Mouse (Mus musculus) lung, postnatal 10 days (tissue): ENCODE measurements around the gene Fgfr1op2.

Experiments
- DNase-seq: peaks from one replicate; pipeline ENCODE4 v3.0.0; 2021

Gene Fgfr1op2

DNA sequence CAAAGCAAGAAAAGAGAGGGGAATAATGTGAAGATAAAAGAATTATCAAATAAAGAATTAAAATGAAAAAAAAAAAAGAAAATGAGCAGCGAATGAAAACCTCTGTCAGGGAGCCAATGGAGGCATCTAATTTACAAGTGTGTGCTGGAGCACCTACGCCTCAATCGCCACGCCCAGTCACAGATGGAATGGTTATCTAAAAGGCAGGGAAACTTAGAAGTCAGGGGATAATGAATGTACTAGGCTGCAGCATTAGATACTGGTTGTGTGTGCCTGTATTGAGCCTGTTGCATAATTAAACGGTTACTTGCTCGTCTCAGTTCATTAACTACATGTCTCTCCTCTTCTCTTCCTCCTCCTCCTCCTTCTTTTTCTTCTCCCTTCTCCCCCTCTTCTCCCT, 34.4 kb downstream of the Fgfr1op2 start:
- no peak for DNase-seq

DNA sequence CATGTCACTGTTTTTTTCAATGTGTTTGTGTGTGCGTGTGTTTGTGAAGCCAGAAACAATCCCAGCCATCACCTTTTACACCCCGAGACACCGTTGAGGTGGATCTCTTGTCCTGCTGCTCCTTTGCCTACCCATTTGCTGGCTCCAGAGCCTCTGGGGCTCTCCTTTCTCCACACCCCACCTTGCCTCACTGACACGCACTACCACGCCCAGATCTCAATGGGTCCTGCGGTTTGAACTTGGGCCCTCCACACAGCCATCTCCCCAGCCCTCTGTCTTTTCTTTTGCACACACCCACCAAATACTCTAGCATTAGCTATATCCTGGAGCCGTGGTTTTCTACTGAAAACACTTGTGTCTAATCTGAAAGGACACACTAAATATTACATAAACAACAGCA, 34.9 kb downstream of the Fgfr1op2 start:
- no peak for DNase-seq

DNA sequence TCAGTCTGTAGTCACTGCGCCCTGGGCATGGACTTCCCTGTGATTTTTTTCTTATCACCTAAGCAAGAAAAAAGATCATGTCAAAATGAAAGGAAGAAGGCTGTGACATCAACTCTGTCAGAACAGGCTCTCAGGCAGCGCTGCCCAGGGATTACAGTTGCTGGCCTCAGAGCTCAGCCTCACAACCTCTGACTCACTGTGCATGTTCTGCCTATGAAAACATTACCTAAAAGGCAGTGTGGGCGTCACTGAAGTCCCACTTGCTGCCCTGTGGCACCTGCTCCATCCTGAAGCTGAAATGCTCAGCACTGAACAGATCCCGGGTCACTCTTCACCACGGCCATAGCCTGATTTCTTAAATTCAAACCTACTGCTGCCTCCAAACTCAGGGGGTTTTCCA, 35.7 kb downstream of the Fgfr1op2 start:
- no peak for DNase-seq

DNA sequence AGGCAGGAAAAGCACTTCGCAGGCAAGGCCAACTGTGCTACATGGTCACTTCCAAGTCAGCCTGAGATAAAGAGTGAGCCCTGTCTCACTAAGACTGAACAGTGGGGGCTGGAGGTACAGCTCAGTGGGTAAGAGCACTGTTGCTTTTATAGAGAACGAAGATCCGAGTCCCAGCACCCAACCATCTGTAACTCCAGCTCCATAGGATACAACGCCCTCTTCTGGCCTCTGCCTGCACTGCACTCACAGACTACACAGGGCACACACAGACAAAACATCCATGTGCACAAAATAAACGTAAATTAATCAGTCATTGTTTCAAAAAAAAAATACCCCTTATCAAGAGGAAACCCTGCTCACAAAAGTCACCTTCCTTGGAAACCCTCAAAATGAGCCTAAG, 36.9 kb downstream of the Fgfr1op2 start:
- no peak for DNase-seq

DNA sequence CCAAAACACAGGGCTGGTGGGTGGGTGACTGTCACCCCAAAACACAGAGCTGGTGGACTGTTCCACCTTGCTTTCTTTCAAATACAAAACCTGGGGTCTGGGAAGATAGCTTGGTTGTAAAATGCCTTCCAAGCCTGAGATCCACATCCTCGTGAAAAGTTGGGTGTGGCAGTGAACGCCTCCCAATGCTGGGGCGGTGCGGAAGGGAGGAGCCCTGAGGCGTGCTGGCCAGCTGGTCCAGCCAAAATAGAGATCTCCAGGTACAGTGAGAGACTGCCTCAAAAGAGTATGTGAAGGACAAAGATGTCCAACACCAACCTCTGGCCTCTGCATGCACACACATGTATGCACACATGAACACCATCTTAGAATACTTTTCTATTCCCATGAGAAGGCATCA, 37.5 kb downstream of the Fgfr1op2 start:
- no peak for DNase-seq

DNA sequence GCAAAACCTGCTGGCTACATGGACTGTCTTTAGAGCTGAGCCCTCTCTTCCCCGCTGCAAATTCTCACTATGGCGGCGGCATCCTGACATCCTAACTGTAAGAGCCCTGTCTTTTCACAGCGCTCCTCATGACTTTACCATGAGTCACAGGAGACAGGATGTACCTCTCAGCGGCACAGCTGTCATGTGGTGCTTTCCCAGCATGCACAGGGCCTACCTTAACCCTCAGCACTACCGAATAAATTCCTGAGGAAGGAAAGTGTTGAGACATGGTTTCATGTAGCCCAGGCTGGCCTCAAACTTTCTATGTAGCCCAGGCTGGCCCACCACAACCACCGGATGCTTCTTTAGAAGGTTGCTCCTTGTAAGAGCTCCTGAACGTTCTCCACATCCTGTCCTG, 38.9 kb downstream of the Fgfr1op2 start:
- no peak for DNase-seq

DNA sequence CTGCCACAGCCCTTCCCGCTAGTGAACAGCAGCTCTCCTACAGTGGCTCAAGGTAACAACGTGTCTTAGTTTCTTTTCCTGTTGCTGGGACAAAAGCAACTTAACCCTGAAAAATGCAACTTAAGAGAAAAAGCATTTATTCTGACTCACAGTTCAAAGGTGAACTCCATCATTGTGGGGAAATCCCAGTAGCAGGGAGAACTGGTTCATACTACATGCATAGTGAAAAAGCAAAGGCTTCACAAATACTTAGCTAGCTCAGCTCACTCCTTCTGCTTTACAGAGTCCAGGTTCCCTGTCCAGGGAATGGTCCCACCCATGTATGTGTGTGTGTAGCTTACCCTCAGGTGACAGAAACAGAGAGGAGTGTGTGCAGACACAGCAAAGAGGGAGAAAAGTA, 39.7 kb downstream of the Fgfr1op2 start:
- DNase-seq: no peak

DNA sequence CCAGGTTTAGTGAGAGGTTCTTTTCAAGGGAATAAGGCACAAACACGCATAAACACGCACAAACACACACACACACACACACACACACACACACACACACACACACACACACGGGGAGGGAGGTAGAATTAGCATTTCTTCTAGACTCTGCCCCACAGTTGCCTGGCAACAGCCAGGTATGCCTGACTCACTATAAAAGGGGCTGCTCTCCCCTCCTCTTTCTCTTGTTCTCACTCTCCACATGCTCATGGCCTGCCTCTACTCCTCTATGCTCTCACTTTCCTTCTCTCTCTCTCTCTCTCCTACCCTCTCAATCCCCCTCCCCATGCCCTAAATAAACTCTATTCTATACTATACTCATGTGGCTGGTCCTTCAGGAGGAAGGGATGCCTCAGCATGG, 51.1 kb downstream of the Fgfr1op2 start:
- no peak for DNase-seq

DNA sequence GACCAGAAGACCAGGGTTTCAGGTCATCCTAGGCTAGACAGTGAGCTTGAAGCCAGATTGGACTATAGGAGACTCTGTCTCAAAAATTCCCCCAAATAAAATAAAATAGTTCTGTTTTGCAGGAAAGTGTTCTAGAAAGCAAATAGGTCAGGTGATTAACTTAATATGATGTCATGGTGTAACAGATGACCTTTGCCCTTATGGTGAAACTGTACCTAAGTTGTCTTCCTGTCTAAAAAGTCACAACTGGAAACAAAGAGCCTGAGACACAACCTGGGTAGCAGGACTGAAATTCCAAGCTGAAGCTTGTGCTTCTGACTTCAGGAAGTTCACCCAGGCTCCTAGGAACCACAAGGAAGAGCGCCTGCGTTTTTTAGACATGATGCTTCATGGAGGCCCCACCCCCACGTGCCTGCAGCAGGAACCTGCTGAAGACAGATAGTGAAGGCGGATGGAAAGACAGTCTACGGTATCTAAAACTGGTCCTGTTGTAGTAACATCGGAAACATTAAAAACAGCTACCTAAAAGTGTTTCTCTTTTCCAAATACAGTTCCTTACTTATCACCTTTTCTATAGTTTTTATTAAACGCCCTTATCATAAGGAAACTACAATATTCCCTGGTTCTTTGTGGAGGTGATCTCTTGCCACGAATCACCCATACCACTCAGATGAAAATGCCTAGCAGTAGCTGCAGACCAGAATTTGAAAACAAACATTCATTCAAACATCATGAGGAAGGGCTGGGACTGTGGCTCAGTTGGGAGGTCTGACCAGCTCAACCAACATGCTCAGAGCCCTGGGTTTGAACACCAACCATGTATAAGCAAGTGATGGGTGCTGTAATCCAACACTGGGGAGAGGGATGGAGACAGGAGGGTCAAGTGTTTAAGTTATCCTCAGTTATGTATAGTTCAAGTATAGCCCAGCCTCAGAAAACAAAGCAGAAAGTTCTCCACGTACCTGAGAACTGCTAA, 53.1 kb downstream of the Fgfr1op2 start:
- no peak for DNase-seq

DNA sequence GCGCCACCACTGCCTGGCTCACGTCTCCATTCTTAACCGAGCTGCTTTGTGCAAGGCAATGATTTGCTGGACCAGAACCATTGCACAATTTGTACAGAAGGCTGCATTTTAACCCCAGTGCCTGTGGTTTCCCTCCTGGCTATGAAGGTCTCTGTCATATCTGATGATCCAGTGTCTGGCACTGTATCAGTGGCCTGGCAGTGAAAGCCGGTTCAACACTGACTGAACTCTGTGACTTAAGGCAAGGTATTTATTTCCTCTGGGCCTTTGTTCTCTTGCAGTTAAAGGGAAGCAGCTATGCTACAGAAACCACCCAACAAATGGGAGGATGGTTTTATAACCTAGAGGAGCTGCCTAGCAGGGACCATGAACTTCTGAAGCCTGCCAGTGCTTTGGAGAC, 54.0 kb downstream of the Fgfr1op2 start:
- no peak for DNase-seq

DNA sequence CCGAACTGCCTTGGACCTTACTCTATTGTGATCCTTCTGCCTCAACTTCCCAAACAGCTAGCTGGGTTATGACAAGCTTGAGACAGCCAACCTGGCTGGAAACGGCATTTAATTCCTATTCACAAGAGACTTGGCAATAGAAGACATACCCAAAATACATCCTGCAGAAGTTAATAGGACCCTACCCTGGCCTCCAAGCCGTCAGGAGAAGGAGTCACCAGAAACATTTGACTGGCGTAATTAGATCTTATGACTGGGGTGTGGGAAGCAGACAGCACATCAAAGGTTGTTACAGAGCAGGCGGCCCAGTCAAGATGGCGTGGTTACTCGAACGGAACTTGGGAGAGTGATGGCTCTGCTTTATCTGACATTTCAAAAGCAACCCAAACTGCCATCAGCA, 54.8 kb downstream of the Fgfr1op2 start:
- DNase-seq: no peak

DNA sequence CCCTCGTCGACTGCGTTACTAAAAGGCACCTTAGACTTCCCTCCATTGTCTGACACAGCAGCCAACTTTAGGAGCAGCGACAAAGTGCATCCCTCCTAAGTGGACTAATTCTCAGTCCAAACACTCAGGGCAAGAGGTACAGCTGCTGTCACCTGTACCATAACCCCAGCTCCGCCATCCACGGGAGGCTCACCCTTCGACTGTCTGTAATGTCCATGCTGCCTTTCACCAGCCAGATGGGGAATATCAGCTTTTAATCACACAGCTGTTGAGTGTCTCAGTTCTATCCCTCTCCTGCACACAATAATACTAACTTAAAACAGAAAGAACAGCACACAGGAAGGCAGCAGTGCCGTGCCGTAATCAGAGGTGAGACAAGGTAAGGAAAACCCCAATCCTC, 55.4 kb downstream of the Fgfr1op2 start:
- no peak for DNase-seq

DNA sequence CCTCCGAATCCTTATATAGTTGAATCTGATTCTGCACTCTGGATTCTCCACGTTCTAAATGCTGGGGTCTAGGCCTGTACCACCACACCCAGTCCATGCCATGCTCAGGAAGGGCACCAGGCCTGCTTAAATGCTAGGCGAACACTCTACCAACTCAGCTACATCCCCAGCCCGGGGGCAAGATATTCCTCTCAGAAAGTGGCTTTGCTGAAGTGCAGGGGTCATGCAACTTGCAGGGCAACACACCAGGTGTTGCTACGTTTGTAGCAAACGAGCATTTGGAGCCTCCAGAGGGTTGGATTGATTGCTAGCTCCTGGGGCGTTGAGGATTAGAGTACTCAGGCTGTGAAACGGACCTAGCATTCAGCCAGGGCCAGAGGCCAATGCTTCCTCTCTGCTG, 56.1 kb downstream of the Fgfr1op2 start:
- DNase-seq: no peak

DNA sequence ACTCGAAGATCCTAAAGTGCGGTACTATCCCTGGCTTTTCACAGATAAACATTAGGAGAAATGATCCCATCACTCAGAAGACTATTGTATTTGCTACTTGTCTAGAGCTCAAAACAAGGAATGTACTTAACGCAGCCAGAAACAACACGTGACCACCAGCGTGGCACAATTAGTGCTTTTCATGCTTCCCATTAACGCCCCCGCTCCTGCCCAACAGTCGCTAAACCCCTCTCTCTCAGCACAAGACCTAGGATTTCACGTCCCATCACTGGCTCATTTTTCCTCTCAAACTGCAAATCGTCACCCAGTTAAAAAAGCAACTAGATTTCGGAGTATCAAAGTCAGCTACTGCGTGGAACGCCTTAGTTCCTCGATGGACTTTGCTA, 56.6 kb downstream of the Fgfr1op2 start:
- peak; percentile 40 for DNase-seq

DNA sequence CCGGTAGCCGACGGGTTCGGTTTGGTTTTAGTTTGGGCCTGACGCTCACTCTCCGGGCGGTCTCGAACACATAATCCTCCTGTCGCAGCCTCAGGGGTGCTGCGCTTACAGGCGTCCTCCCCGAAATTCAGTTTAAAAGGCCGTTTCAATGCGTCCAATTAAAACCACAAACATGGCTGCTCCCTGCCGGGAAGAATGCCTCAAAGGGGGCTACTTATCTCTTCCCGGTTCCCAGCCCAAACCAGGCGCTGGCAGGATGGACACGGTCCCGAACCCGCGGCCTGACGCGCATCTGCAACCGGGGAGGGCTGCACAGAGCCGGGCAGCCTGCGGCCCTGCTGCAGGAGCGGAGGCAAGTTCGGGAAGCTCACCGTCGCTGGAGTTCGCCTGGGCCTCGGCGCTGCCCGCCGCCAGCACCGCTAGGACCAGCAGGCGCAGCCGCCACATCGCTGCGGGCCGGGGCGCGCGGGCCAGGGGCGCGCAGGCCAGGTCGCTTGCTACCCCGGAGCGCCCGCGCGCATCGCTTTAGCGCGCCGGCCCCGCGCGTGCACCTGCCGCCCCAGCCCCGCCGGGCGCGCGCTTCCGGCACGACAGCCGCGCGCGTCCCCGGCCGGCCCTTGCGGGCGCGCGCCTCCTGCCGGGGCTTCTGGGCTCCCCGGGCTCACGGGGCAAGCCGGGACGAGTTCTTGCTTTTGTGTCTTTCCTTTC, 57.2 kb downstream of the Fgfr1op2 start:
- peak; percentile 82 for DNase-seq

DNA sequence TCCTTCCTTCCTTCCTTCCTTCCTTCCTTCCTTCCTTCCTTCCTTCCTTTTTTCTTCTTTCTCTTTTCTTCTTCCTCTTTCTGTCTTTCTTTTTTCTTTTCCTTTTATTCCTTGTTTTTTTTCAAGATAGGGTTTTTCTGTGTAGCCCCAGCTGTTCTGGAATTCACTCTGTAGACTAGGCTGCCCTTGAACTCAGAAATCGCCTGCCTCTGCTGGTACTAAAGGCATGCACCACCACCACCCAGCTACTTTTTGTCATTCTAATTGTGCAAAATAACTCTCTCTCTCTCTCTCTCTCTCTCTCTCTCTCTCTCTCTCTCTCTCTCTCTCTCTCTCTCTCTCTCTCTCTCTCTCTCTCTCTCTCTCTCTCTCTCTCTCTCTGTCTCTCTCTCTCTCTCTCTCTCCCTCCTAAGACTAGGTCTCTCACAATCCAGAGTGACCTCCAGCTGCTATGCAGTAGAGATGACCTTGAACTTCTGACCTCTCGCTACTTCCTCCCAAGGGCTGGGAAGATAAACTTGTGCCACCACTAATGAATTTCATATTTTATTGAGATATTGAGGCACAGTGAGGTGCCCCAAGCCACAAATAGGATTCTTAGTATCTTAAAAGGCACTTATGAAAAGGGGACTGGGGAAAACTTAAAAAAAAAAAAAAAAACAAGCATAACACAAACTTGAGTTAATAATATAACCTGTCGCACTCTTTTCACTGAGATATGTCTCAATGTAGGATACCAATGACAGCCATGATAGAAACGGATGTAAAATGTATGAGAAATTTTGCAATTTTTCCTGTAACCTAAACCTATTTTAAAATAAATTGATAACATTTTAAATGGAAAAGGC, 58.0 kb downstream of the Fgfr1op2 start:
- DNase-seq: no peak

DNA sequence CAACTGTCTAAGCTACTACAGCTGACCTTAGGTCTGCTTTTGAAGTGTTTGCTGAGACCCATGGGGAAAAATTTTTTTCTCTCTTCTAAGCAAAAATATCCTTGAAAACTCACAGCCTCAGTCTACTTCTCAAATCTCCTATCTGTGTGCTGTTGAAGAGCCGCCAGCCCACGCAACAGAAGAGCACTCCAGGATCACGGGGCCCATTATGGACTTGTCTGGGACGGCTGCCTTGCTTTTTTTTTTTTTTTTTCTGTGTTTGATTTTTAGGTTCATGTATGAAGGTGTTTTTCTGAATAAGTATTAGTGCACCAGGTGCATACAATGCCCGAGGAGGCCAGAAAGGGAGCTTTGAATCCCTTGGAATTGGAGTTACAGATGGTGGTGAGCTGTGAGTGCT, 59.5 kb downstream of the Fgfr1op2 start:
- DNase-seq: no peak

DNA sequence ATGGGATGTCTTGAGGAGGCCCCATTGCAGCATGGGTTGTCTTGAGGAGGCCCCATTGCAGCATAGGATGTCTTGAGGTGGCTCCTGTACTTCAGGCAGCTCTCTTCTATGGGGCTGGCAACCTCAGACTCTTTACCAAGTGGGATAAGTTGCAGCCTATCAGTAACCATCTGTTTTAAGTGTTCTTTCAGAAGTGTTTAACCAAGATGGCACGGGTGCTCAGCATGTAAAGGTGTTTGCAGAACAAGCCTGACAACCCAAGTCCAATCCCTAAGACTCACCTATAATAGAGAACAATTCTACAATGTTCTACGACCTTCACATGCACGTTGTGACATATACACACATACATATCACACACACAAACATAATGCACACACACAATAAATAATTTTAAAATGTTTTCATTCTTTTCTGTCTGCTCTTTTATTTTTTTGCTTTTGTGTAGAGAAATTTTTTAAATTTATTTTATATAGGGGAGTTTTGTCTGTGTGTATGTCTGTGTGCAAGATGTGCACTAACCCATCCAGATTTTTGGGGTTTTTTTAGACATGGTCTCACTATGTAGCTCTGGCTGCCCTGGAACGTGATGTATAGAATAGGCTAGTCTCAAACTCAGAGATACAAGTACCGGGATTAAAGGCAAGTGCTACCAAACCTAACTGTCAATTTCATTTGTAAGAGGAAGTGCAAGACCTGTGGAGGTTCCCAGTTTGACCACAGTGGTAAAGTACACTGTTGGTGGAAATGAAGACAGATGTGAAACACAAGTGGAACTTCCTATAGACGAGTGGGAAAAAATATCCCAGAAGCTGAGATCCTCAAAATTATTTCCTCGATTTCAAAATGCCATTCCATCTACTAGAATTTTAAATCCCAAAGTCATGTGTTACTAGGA, 63.3 kb downstream of the Fgfr1op2 start:
- DNase-seq: no peak

DNA sequence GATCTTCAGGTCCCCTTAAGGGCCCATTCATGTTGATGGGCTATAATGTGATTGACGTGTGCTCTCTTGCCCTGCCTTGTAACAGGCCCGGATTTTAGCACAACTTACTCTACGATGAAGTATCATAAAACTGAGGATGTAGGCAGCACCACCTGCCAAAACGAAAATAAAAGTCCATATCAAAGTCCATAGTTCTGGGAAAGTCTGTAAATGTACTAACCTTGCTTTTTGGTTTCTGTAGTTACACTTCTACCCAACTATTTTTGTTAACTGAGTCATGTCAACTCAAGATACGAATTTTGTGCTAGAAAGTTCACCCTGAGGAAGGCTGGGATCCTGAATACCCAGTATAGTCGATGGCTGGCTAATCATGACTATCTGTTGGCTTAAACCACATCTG, 64.0 kb downstream of the Fgfr1op2 start:
- no peak for DNase-seq

DNA sequence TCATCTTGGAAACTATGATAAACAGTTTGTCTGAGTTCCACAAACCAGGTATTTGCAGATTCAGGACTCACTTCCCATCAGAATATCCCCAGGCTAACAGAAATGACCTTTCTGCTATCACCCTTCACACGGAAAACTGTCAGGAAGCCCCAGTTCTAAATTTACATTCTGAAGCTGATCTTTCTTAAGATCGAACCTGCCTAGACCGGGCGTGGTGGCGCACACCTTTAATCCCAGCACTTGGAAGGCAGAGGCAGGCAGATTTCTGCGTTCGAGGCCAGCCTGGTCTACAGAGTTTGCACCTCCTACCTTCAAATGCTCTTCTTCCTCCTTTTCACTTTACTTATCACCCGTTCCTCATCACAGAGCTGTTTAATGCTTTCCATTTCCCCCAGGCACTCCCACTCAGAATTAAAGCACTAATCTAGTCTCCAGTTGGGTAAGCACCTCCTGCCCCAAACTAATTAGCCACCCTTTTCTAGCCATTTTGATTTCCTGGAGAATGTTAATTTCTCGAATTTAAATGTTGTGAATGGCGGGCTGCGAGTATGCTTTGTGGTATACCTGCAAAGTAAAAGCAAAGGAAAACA, 64.7 kb downstream of the Fgfr1op2 start:
- DNase-seq: no peak

DNA sequence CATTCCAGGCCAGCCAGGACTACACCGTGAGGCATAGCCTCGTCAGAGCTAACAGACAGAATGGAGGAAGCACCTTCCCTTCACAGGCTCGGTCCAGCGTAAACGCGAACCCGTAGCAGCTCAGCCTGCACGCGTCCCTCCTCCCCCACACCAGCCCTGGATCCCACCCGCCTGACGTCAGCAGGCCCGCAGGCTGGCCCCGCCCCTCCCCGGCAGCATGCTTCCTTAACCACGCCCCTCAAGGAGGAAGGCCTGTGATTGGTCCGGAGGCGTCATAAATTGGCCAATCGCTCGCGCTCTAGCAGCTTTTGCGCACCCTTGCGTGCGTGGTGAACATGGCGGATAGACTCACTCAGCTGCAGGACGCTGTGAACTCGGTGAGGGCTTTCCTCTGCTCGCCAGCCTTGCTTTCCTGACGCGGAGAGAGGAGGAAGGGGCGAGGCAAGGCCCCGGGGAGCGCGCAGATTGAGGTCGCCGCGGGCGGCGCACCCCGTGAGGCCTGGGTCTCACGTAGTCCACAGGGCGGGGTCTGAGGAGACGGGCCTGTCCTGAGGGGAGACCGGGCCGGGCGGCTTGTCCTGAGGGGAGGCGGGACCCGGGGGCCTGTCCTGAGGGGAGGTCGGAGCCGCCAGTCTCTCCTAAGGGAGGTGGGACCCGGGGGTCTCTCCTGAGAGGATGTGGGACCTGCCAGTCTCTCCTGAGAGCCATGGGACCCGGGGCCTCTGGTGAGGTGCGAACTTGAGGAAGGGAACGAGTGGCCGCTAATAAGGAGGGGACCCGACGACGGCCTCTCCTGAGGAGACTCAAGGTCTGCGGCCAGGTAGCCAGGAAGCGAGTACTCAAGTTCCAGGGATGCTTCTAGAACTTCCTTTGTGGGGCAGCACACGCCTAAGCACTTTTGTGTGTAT, 65.5 kb downstream of the Fgfr1op2 start, which contains the start of the genes Med21 and Tm7sf3:
Med21 (plus strand) TSS at position 272 of the 908 bp plus-strand sequence.
Tm7sf3 (minus strand) TSS at position 549 of the 908 bp plus-strand sequence.
- DNase-seq: peak; percentile 99
